Mouse (Mus musculus): ENCODE results near the gene AL732309.1. TPM values are rescaled to one million over a fixed set of nuclear protein-coding genes. Genes with fewer than 3 reads are reported as not detected.

AL732309.1 gene
- total and polyA plus RNA-seq, 3 experiments: 4.8 to 11.5 TPM; not detected in 1

GRCm38 (mm10) chr2:25223681-25224491 lies 22.8 kb downstream of the AL732309.1 start:
- Histone ChIP-seq H3K27ac (ENCODE audit: control insufficient read depth, low read depth, low read length) (peak overlapping the region; percentile 98), H3K27me3 (ENCODE audit: control insufficient read depth in 1 of 2, insufficient read depth in 2 of 2, low read length in 2 of 2) (no peaks in the 10 kb centered on the region), H3K9me3 (replicated peaks; ENCODE audit: insufficient read depth, low read length) (no peaks in the 10 kb centered on the region), H3K4me3 (ENCODE audit: control insufficient read depth in 1 of 2, insufficient read depth in 1 of 2, low read depth in 2 of 2, low read length in 2 of 2) (peak overlapping the region; percentile 96 to 97), H3K9ac (ENCODE audit: control insufficient read depth, low read depth, low read length, poor library complexity, severe bottlenecking) (peak overlapping the region; percentile 99), H3K36me3 (ENCODE audit: control insufficient read depth in 1 of 2, insufficient read depth in 2 of 2, low read length in 2 of 2) (peaks cover 6 to 7% of the 10 kb centered on the region in 2 experiments), H3K79me2 (ENCODE audit: control insufficient read depth, insufficient read depth, low read length, poor library complexity) (peaks cover 17% of the 10 kb centered on the region), H3K4me1 (ENCODE audit: control insufficient read depth in 1 of 2, insufficient read depth in 2 of 2, low read length in 2 of 2) (peaks cover 5 to 14% of the 10 kb centered on the region in 2 experiments; a peak in 3 of 4 replicates)
- DNase-seq (ENCODE audit: low read depth, low spot score): peak; percentile 94
- TF ChIP-seq GABPA (IDR thresholded peaks at IDR 0.05; ENCODE audit: low read depth, low read length): peak; percentile 88
- no peak; the same call in none of the 2 replicates for TF ChIP-seq HCFC1 (IDR thresholded peaks at IDR 0.05; ENCODE audit: low read depth, low read length)
- TF ChIP-seq BHLHE40 (IDR thresholded peaks at IDR 0.05; ENCODE audit: borderline replicate concordance, low read depth, low read length): no peak
- peak; percentile 77 for TF ChIP-seq MYB (IDR thresholded peaks at IDR 0.05; ENCODE audit: low read depth, low read length)
- TF ChIP-seq SIN3A (IDR thresholded peaks at IDR 0.05; ENCODE audit: low read length): peak; percentile 97
- peak; percentile 36; the same call in 1 of the 2 replicates for TF ChIP-seq GATA1 (IDR thresholded peaks at IDR 0.05; ENCODE audit: low read depth, low read length)
- peak; percentile 57 to 83 for TF ChIP-seq EP300 (IDR thresholded peaks at IDR 0.05; ENCODE audit: low read depth in 1 of 2, low read length in 2 of 2)
- TF ChIP-seq NELFE (IDR thresholded peaks at IDR 0.05; ENCODE audit: low read depth, low read length): no peak
- TF ChIP-seq MXI1 (IDR thresholded peaks at IDR 0.05; ENCODE audit: low read depth, low read length): peak; percentile 97
- TF ChIP-seq UBTF (IDR thresholded peaks at IDR 0.05; ENCODE audit: borderline replicate concordance, insufficient read depth, low read depth, low read length): peak; percentile 38; the same call in 1 of the 2 replicates
- TF ChIP-seq RCOR1 (IDR thresholded peaks at IDR 0.05; ENCODE audit: low read depth, low read length): 0 out of 2 replicates have a peak, but pooled peaks have one; percentile 25
- TF ChIP-seq MAX (IDR thresholded peaks at IDR 0.05; ENCODE audit: low read length): peak; percentile 75
- no peak for TF ChIP-seq SMC3 (IDR thresholded peaks at IDR 0.05; ENCODE audit: low read depth, low read length)
- no peak for TF ChIP-seq RAD21 (IDR thresholded peaks at IDR 0.05; ENCODE audit: low read depth, low read length)
- TF ChIP-seq TCF12 (IDR thresholded peaks at IDR 0.05; ENCODE audit: low read depth, low read length): 0 out of 2 replicates have a peak, but pooled peaks have one; percentile 38
- no peak for TF ChIP-seq CHD2 (IDR thresholded peaks at IDR 0.05; ENCODE audit: low read length)
- TF ChIP-seq POLR2AphosphoS2 (IDR thresholded peaks at IDR 0.05; ENCODE audit: low read length): 0 out of 2 replicates have a peak, but pooled peaks have one; percentile 34
- peak; percentile 81; the same call in 1 of the 2 replicates for TF ChIP-seq MAZ (IDR thresholded peaks at IDR 0.05; ENCODE audit: low read depth, low read length)
- TF ChIP-seq USF1 (IDR thresholded peaks at IDR 0.05; ENCODE audit: low read depth, low read length): no peak
- TF ChIP-seq CHD1 (IDR thresholded peaks at IDR 0.05; ENCODE audit: low read depth, low read length): 0 out of 2 replicates have a peak, but pooled peaks have one; percentile 91
- TF ChIP-seq MAFK (IDR thresholded peaks at IDR 0.05; ENCODE audit: borderline replicate concordance, low read depth, low read length): peak; percentile 59; the same call in 1 of the 2 replicates
- peak; percentile 90 for TF ChIP-seq ETS1 (IDR thresholded peaks at IDR 0.05; ENCODE audit: low read depth, low read length)
- peak; percentile 31; the same call in 1 of the 2 replicates for TF ChIP-seq TBP (IDR thresholded peaks at IDR 0.05; ENCODE audit: low read depth, low read length)
